Mouse (Mus musculus) splenic B cell, adult 2 months (primary cell): ENCODE measurements at regions not wholly inside any gene's neighbourhood (a gene's known extent, or its start where the extent isn't known, plus 50 kb on each side); places are given as distances from the start of the nearest gene placed in this dataset.

ENCODE experiments used
- DNase-seq: peaks from one replicate; pipeline ENCODE4 v3.0.0-alpha.2; 2011; ENCODE audit warnings: low read depth, low spot score
- H3K27me3 ChIP-seq: 2 replicates; pipeline ENCODE4 v1.6.1; 2012; ENCODE audit warnings: mild to moderate bottlenecking, low read length, moderate library complexity, mixed read lengths; ENCODE audit not compliant: control insufficient read depth, poor library complexity, insufficient read depth, severe bottlenecking
- H3K36me3 ChIP-seq: 2 replicates; pipeline ENCODE4 v1.6.1; 2012; ENCODE audit warnings: mild to moderate bottlenecking, low read length, moderate library complexity, mixed read lengths; ENCODE audit not compliant: control insufficient read depth, poor library complexity, insufficient read depth, severe bottlenecking

GRCm38 (mm10) chr10:96957019-96957418, 340.2 kb downstream of the Btg1 start:
- H3K36me3 ChIP-seq = no peaks in the 10 kb centered on the region
- H3K27me3 ChIP-seq = no peaks in the 10 kb centered on the region
- DNase-seq = no peak

- no peak for DNase-seq
- Histone ChIP-seq H3K36me3 (no peaks in the 10 kb centered on the region), H3K27me3 (no peaks in the 10 kb centered on the region)
Observed at GRCm38 (mm10) chr10:96969825-96970224, 353.0 kb downstream of the Btg1 start.

GRCm38 (mm10) chr10:96970737-96971136, 353.9 kb downstream of the Btg1 start:
- no peaks in the 10 kb centered on the region for H3K27me3 ChIP-seq
- H3K36me3 ChIP-seq = no peaks in the 10 kb centered on the region
- no peak for DNase-seq

- no peak for DNase-seq
- no peaks in the 10 kb centered on the region for H3K27me3 ChIP-seq
- H3K36me3 ChIP-seq = no peaks in the 10 kb centered on the region
Observed at GRCm38 (mm10) chr10:96971810-96972209, 355.0 kb downstream of the Btg1 start.

GRCm38 (mm10) chr10:96974326-96974977, 357.6 kb downstream of the Btg1 start:
- H3K27me3 ChIP-seq = no peaks in the 10 kb centered on the region

GRCm38 (mm10) chr10:96976691-96977090, 359.9 kb downstream of the Btg1 start:
- Histone ChIP-seq H3K36me3 (no peaks in the 10 kb centered on the region), H3K27me3 (no peaks in the 10 kb centered on the region)
- no peak for DNase-seq

More at GRCm38 (mm10) chr10:96974326-96974977, 357.6 kb downstream of the Btg1 start:
- no peaks in the 10 kb centered on the region for H3K36me3 ChIP-seq
- no peak for DNase-seq

GRCm38 (mm10) chr10:96980494-96980831, 363.7 kb downstream of the Btg1 start:
- no peaks in the 10 kb centered on the region for H3K36me3 ChIP-seq
- no peaks in the 10 kb centered on the region for H3K27me3 ChIP-seq
- no peak for DNase-seq

- DNase-seq = no peak
- Histone ChIP-seq H3K27me3 (no peaks in the 10 kb centered on the region), H3K36me3 (no peaks in the 10 kb centered on the region)
Observed at GRCm38 (mm10) chr10:96980832-96981515, 364.2 kb downstream of the Btg1 start.

GRCm38 (mm10) chr10:96981516-96981869, 364.7 kb downstream of the Btg1 start:
- DNase-seq = no peak
- no peaks in the 10 kb centered on the region for H3K27me3 ChIP-seq
- no peaks in the 10 kb centered on the region for H3K36me3 ChIP-seq

GRCm38 (mm10) chr10:97000871-97001270, 384.1 kb downstream of the Btg1 start:
- no peak for DNase-seq
- Histone ChIP-seq H3K27me3 (no peaks in the 10 kb centered on the region), H3K36me3 (no peaks in the 10 kb centered on the region)

- H3K27me3 ChIP-seq = no peaks in the 10 kb centered on the region
- no peak for DNase-seq
- H3K36me3 ChIP-seq = no peaks in the 10 kb centered on the region
Observed at GRCm38 (mm10) chr10:97008873-97009272, 392.1 kb downstream of the Btg1 start.

GRCm38 (mm10) chr10:97009859-97010258, 393.1 kb downstream of the Btg1 start:
- Histone ChIP-seq H3K27me3 (no peaks in the 10 kb centered on the region), H3K36me3 (no peaks in the 10 kb centered on the region)
- no peak for DNase-seq

GRCm38 (mm10) chr10:97018641-97019040, 401.8 kb downstream of the Btg1 start:
- H3K27me3 ChIP-seq = no peaks in the 10 kb centered on the region
- no peaks in the 10 kb centered on the region for H3K36me3 ChIP-seq
- no peak for DNase-seq

- Histone ChIP-seq H3K36me3 (no peaks in the 10 kb centered on the region), H3K27me3 (no peaks in the 10 kb centered on the region)
- DNase-seq = no peak
Observed at GRCm38 (mm10) chr10:97028776-97029175, 412.0 kb downstream of the Btg1 start.

- no peak for DNase-seq
- no peaks in the 10 kb centered on the region for H3K27me3 ChIP-seq
- H3K36me3 ChIP-seq = no peaks in the 10 kb centered on the region
Observed at GRCm38 (mm10) chr10:97030996-97031395, 414.2 kb downstream of the Btg1 start.

- Histone ChIP-seq H3K27me3 (no peaks in the 10 kb centered on the region), H3K36me3 (no peaks in the 10 kb centered on the region)
- DNase-seq = no peak
Observed at GRCm38 (mm10) chr10:97035371-97035786, 418.6 kb downstream of the Btg1 start.
